Mouse (Mus musculus): ENCODE data around the gene Tle4. TPM values are rescaled to one million over a fixed set of nuclear protein-coding genes. Genes with fewer than 3 reads are reported as not detected.

Gene Tle4
- polyA plus RNA-seq, 1 experiment from 2014 or later: 15.4 TPM

- H3K36me3 ChIP-seq: no peaks in the 10 kb centered on the region
- ATAC-seq (replicated peaks; ENCODE audit: low FRiP score): 0 out of 2 replicates have a peak, but pooled peaks have one; percentile 54
- H3K4me2 ChIP-seq: no peak overlapping the region
- H3K4me1 ChIP-seq: peaks cover 24% of the 10 kb centered on the region
- no peak overlapping the region for H3K4me3 ChIP-seq (replicated peaks)
- H3K27me3 ChIP-seq: no peaks in the 10 kb centered on the region
- H3K27ac ChIP-seq: no peak overlapping the region
- WGBS: 49% methylated on average over 5 of the region's 5 CpGs
- no peak overlapping the region for H3K9ac ChIP-seq
- no peaks in the 10 kb centered on the region for H3K9me3 ChIP-seq (replicated peaks)
These were observed 115.9 kb downstream of the Tle4 start for GRCm38 (mm10) chr19:14481796-14482561.

GRCm38 (mm10) chr19:14479711-14480110, 118.1 kb downstream of the Tle4 start:
- H3K36me3 ChIP-seq: no peaks in the 10 kb centered on the region
- H3K4me3 ChIP-seq (replicated peaks): no peak overlapping the region
- peaks cover 20% of the 10 kb centered on the region for H3K4me1 ChIP-seq
- H3K9me3 ChIP-seq (replicated peaks): no peaks in the 10 kb centered on the region
- no peak overlapping the region for H3K4me2 ChIP-seq
- no peaks in the 10 kb centered on the region for H3K27me3 ChIP-seq
- H3K9ac ChIP-seq: no peak overlapping the region
- no peak overlapping the region for H3K27ac ChIP-seq
- no peak for ATAC-seq (replicated peaks; ENCODE audit: low FRiP score)

- H3K27me3 ChIP-seq: no peaks in the 10 kb centered on the region
- H3K4me1 ChIP-seq: no peaks in the 10 kb centered on the region
- ATAC-seq (replicated peaks; ENCODE audit: low FRiP score): no peak
- H3K9ac ChIP-seq: no peak overlapping the region
- H3K36me3 ChIP-seq: peaks cover 26% of the 10 kb centered on the region
- H3K9me3 ChIP-seq (replicated peaks): no peaks in the 10 kb centered on the region
- WGBS: 92% methylated on average over 8 of the region's 8 CpGs
- no peak overlapping the region for H3K27ac ChIP-seq
- H3K4me3 ChIP-seq (replicated peaks): no peak overlapping the region
- no peak overlapping the region for H3K4me2 ChIP-seq
These were observed 128.5 kb downstream of the Tle4 start for GRCm38 (mm10) chr19:14469325-14469724.

GRCm38 (mm10) chr19:14468733-14469132, 129.1 kb downstream of the Tle4 start:
- H3K36me3 ChIP-seq: peaks cover 31% of the 10 kb centered on the region
- H3K4me2 ChIP-seq: no peak overlapping the region
- no peak overlapping the region for H3K27ac ChIP-seq
- no peak for ATAC-seq (replicated peaks; ENCODE audit: low FRiP score)
- H3K9me3 ChIP-seq (replicated peaks): no peaks in the 10 kb centered on the region
- no peak overlapping the region for H3K9ac ChIP-seq
- WGBS: 94% methylated on average over 2 of the region's 2 CpGs
- H3K4me1 ChIP-seq: no peaks in the 10 kb centered on the region
- no peaks in the 10 kb centered on the region for H3K27me3 ChIP-seq
- no peak overlapping the region for H3K4me3 ChIP-seq (replicated peaks)

- Histone ChIP-seq H3K36me3 (peaks cover 50% of the 10 kb centered on the region), H3K9me3 (replicated peaks) (no peaks in the 10 kb centered on the region), H3K4me3 (replicated peaks) (no peak overlapping the region), H3K4me2 (no peak overlapping the region), H3K4me1 (no peaks in the 10 kb centered on the region), H3K27me3 (no peaks in the 10 kb centered on the region), H3K9ac (no peak overlapping the region), H3K27ac (no peak overlapping the region)
- no peak for ATAC-seq (replicated peaks; ENCODE audit: low FRiP score)
- WGBS: 92% methylated on average over 8 of the region's 8 CpGs
These were observed 131.8 kb downstream of the Tle4 start for GRCm38 (mm10) chr19:14466020-14466419.

GRCm38 (mm10) chr19:14463281-14464079, 134.4 kb downstream of the Tle4 start:
- Histone ChIP-seq H3K4me2 (no peak overlapping the region), H3K27me3 (no peaks in the 10 kb centered on the region), H3K4me3 (replicated peaks) (no peak overlapping the region), H3K36me3 (peaks cover 58% of the 10 kb centered on the region), H3K9ac (no peak overlapping the region), H3K9me3 (replicated peaks) (no peaks in the 10 kb centered on the region), H3K4me1 (no peaks in the 10 kb centered on the region), H3K27ac (no peak overlapping the region)
- ATAC-seq (replicated peaks; ENCODE audit: low FRiP score): no peak
- 94% methylated on average over 5 of the region's 5 CpGs for WGBS

GRCm38 (mm10) chr19:14453486-14453885, 144.4 kb downstream of the Tle4 start:
- no peak overlapping the region for H3K27ac ChIP-seq
- 89% methylated on average over 10 of the region's 10 CpGs for WGBS
- H3K36me3 ChIP-seq: peaks cover 71% of the 10 kb centered on the region
- no peak overlapping the region for H3K9ac ChIP-seq
- H3K4me1 ChIP-seq: no peaks in the 10 kb centered on the region
- H3K4me3 ChIP-seq (replicated peaks): no peak overlapping the region
- H3K4me2 ChIP-seq: no peak overlapping the region
- ATAC-seq (replicated peaks; ENCODE audit: low FRiP score): no peak
- no peaks in the 10 kb centered on the region for H3K9me3 ChIP-seq (replicated peaks)
- H3K27me3 ChIP-seq: no peaks in the 10 kb centered on the region

GRCm38 (mm10) chr19:14451329-14451728, 146.5 kb downstream of the Tle4 start:
- Histone ChIP-seq H3K27ac (no peak overlapping the region), H3K36me3 (peaks cover 62% of the 10 kb centered on the region), H3K27me3 (no peaks in the 10 kb centered on the region), H3K4me3 (replicated peaks) (no peak overlapping the region), H3K4me1 (no peaks in the 10 kb centered on the region), H3K9ac (no peak overlapping the region), H3K4me2 (no peak overlapping the region), H3K9me3 (replicated peaks) (no peaks in the 10 kb centered on the region)
- WGBS: 92% methylated on average over 6 of the region's 6 CpGs
- no peak for ATAC-seq (replicated peaks; ENCODE audit: low FRiP score)

- Histone ChIP-seq H3K4me1 (no peaks in the 10 kb centered on the region), H3K27me3 (no peaks in the 10 kb centered on the region), H3K9me3 (replicated peaks) (no peaks in the 10 kb centered on the region), H3K36me3 (peaks cover 65% of the 10 kb centered on the region), H3K9ac (no peak overlapping the region), H3K4me2 (no peak overlapping the region), H3K4me3 (replicated peaks) (no peak overlapping the region), H3K27ac (no peak overlapping the region)
- 92% methylated on average over 3 of the region's 3 CpGs for WGBS
- no peak for ATAC-seq (replicated peaks; ENCODE audit: low FRiP score)
These were observed 148.1 kb downstream of the Tle4 start for GRCm38 (mm10) chr19:14449738-14450137.

GRCm38 (mm10) chr19:14448586-14448985, 149.3 kb downstream of the Tle4 start:
- ATAC-seq (replicated peaks; ENCODE audit: low FRiP score): no peak
- Histone ChIP-seq H3K27ac (no peak overlapping the region), H3K4me1 (no peaks in the 10 kb centered on the region), H3K9me3 (replicated peaks) (no peaks in the 10 kb centered on the region), H3K4me2 (no peak overlapping the region), H3K9ac (no peak overlapping the region), H3K36me3 (peaks cover 54% of the 10 kb centered on the region), H3K4me3 (replicated peaks) (no peak overlapping the region), H3K27me3 (no peaks in the 10 kb centered on the region)
- 95% methylated on average over 2 of the region's 2 CpGs for WGBS

GRCm38 (mm10) chr19:14447474-14447873, 150.4 kb downstream of the Tle4 start:
- Histone ChIP-seq H3K27ac (no peak overlapping the region), H3K4me2 (no peak overlapping the region), H3K9ac (no peak overlapping the region), H3K27me3 (no peaks in the 10 kb centered on the region), H3K4me3 (replicated peaks) (no peak overlapping the region), H3K36me3 (peaks cover 43% of the 10 kb centered on the region), H3K9me3 (replicated peaks) (no peaks in the 10 kb centered on the region), H3K4me1 (no peaks in the 10 kb centered on the region)
- ATAC-seq (replicated peaks; ENCODE audit: low FRiP score): no peak
- 81% methylated on average over 1 of the region's 1 CpGs for WGBS

- Histone ChIP-seq H3K27ac (no peak overlapping the region), H3K4me3 (replicated peaks) (no peak overlapping the region), H3K9me3 (replicated peaks) (no peaks in the 10 kb centered on the region), H3K4me1 (no peaks in the 10 kb centered on the region), H3K4me2 (no peak overlapping the region), H3K36me3 (peaks cover 6% of the 10 kb centered on the region; the same call in 1 of the 2 replicates), H3K27me3 (no peaks in the 10 kb centered on the region), H3K9ac (no peak overlapping the region)
- ATAC-seq (replicated peaks; ENCODE audit: low FRiP score): no peak
- WGBS: 87% methylated on average over 5 of the region's 5 CpGs
These were observed 156.0 kb downstream of the Tle4 start for GRCm38 (mm10) chr19:14441861-14442260.

Data from kidney, embryonic 15.5 days (tissue).